ENCODE assay signal across 5 mouse cellular contexts in the genomic region with DNA sequence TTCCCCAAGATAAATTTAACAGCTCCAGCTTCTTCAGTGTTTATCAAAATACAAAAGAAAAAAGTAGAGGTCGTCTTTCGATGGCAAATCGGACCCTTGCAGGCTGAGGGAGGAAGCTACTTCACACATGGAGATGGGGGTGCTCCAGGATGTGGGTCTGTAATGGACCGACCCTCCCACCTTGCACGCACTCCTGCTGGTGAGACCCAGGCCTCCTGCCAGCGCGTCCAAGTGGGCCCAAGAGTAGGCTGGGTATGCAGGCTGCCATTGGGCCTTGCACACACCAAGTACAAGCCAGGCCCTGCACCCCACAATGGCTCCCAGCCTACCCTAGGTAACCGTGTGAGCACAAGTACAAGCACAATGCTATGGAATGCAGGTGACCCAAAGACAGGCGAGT. TPM values are rescaled to one million over a fixed set of nuclear protein-coding genes. Genes with fewer than 3 reads are reported as not detected.
"Had no signal": no experiment of that assay in that cellular context is flagged by ENCODE, and none has a peak within 500 bp of the region (broad histone marks: within the 10 kb centered on the region; RNA-seq: fewer than 3 reads in every experiment).

No protein-coding gene starts in this region.

RNA-seq across cellular contexts. Expression of a gene that starts 28.5 kb away (rescaled TPM):
- total RNA-seq: common myeloid progenitor, adult 5-6 weeks; granulocyte monocyte progenitor cell, adult 5-6 weeks had no signal
- polyA plus RNA-seq: embryonic facial prominence, embryonic 11.5 days; forebrain, embryonic 10.5 days; forebrain, embryonic 13.5 days had no signal
